Mouse (Mus musculus) frontal cortex, postnatal 14 days (tissue): ENCODE measurements around the gene Tmem30a.

Experiments
- DNase-seq, 2 experiments: peaks; one replicate each; pipeline ENCODE4 v3.0.0; 2022; ENCODE audit warnings: low spot score in 2 of 2

Gene Tmem30a

DNA sequence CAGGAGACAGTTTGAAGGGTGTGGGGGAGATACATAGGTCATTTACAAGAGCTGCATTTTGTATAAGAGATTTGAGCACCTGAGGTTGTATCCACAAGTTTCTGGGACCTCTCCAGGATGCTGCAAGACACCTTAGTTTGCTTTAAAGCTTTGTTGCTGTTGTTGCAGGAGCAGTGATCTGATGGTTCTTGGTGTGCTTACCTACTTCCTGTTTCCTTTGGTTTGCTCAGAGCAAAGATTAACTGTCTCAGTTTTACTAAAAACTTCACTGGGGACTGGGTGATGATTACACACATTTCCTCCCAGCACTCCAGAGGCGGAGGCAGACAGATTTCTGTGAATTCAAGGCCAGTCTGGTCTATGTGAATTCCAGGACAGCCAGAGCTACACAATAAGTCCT is 1.8 kb upstream of the Tmem30a start:
- DNase-seq = no peak

DNA sequence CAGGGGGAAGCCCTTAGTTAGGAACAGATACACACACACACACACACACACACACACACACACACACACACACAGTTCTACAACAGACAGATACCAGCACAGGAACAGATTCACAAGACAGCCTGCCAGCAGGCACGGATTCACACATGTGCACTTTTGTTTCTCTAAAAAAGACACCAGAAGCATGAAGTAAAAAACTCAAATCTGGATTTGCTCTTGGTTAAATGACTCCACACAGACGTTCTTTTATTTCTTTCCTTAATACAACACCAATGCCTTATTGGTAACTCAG is 7.6 kb downstream of the Tmem30a start:
- DNase-seq = no peak

GRCm38 (mm10) chr9:79784934-79785793 is 8.1 kb downstream of the Tmem30a start:
- DNase-seq = no peak

DNA sequence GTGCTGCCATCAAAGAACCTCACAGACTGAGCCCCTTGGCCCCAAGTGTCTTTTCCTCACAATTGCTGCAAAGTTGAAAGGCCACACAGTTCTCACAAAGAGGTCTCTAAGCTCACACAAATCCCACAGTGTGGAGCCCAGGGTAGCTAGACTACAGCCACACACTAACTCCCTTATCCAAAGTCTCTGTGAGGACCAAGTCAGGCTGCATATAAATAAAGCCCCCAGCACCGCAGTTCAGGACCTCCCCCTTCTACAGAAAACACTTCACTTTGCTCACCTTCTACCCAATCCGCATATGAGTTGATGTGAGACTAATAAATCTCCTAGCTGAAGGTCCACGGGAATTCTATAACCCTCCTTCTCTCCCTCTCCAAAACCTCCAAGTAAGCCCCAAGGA is 8.9 kb downstream of the Tmem30a start:
- DNase-seq = no peak

- DNase-seq = no peak
Observed at GRCm38 (mm10) chr9:79779354-79779753, 14.0 kb downstream of the Tmem30a start.

GRCm38 (mm10) chr9:79766991-79767545 is 26.2 kb downstream of the Tmem30a start:
- no peak for DNase-seq

- DNase-seq = no peak
Observed at GRCm38 (mm10) chr9:79765329-79765728, 28.0 kb downstream of the Tmem30a start.

DNA sequence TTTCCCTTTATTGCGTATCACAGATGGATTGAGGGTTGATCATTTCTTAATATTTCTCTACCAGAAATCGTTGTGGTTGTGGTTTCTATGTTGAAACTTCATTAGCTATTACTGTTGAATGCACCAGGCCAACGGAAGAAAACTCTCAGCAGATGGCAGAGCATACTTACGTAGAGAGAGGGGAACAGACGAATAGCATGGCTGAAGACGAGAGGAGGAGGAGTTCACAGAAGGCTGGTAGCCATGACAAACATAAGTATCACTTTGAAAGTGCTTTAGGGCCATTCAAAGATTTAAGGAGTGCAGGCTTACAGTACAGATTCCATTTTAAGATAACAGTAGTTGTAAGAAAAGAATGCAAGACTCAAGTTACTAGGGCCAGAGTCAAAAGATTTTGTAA is 30.8 kb downstream of the Tmem30a start:
- no peak for DNase-seq

DNA sequence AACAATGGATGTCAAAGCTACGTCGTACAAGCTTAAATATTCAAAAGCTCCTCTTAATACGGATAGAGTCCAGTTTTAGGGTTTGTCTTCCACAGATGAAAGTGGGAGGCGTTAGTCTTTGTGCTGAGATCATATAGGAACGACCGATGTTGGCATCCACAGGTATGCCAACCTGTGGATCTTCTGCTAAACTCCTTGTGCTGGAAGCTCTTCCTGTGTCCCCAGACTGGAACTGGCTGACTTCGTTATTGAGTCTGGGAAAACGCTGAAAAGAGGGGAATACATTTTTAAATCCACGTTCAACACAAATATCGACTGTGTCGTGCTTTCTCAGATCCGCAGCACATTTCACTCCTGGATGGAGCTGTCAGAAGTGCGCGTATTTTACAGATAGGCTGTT is 33.2 kb downstream of the Tmem30a start:
- peak in 1 of 2 experiments; percentile 13 for DNase-seq

DNA sequence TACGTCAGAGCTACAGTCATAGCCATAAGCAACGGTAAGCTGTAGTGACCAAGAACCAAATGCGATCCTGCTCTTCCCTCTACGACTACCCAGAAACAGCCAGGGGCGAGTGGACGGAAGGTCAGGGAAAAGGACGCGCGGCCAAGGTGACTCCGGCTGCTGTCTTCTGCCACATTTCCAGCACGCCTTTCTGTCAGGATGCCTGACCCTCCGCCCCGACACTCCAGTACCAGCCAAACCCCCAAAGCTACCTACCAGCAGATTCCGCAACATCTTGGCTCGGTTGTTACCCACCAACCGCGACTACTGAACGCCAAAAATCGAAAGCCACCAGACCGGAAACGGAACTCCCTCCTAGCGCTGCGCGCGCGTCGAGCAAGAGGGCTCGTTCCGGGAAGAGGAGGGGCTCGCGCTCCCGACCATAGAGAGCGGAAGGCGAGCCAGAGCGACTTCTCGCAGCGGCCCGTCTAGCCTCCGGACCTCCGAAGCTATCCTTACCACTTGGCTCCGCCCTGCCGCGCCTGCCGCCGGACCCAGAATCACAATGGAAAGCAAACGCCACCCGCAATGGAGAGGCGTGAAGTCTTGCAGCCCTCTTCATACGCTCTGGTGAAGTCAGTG is 33.8 kb downstream of the Tmem30a start, which contains the start of gene Cox7a2:
Gene Cox7a2, minus strand, starts transcription at position 494 of the 621 bp plus-strand sequence.
- peak; percentile 87 to 89 for DNase-seq

DNA sequence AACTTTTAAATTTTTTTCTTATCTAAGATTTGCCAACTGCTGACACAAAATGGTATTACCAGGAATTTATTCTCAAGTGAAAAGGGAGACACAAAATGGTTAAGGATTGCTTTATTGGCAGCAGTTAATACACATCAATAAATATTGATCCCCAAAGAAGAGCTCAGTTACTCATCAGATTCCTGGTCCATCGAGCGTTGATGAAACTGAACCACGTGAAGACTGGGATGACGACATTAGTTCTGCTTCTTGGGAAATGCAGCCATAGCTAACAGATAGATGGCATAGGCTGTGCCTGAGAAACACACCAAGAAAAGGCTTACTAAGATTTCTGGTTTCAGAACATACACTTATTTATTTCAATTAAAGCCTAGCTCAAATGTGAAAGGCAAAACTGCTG is 38.0 kb downstream of the Tmem30a start:
- no peak for DNase-seq

GRCm38 (mm10) chr9:79751846-79752245 is 41.5 kb downstream of the Tmem30a start:
- no peak for DNase-seq

GRCm38 (mm10) chr9:79750709-79751108 is 42.6 kb downstream of the Tmem30a start:
- DNase-seq = no peak

GRCm38 (mm10) chr9:79745036-79745435 is 48.3 kb downstream of the Tmem30a start:
- no peak for DNase-seq

DNA sequence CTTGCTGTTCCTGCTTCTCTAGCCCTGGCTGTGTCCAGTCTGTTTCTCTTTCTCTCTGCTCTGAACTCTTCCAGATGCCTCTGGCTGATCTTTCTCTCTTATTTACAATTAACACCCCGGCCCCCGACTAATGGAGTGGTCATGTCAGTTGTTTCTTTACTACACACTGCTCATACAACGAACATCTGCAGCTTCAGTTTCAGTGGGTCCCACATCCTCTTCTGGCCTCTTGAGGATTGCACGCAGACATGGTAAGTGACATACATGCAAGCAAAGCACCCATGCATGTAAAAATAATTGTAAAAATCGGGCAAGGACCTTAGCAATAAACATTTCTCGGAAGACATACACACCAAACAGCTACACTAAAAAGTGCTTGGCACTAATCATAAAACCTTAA is 57.7 kb downstream of the Tmem30a start:
- no peak for DNase-seq

DNA sequence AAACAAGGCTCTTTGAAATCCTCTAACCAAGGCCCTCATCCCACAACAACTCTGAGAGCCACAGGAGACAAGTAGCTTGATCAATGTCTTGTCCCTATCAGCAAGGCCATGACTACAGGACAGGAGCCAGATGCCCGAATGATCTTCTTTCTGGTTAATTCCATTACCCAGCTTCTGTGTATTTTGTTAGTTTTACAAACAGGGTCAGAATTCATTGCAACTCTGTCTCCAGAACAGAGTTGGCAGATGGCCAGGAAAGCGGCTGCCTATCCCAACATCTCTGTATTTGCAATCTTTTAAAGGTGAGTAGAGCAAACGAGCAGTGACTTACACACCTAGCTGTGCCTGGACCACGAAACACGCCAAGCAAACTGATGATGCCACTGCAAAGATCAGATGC is 63.0 kb downstream of the Tmem30a start:
- no peak for DNase-seq

DNA sequence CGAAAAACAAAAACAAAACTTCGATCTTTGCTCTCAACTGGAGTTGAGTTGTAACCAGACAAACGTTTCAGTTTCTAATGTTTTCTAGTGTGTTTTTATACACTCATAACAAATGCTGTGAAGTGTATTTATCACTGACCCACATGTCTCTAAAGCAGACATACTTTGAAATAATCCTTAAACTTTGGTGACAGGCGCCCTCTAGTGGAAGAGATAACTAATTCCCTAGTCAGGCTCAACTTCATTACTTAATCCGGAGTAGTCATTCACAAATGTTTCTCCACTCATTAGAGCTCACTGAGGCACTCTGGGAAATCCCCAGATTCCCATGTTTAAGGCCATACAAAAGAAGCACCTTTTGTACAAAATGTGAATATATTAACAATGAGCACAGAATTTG is 70.2 kb downstream of the Tmem30a start:
- DNase-seq = no peak

GRCm38 (mm10) chr9:79721056-79721455 is 72.3 kb downstream of the Tmem30a start:
- DNase-seq = peak in 1 of 2 experiments; percentile 46

GRCm38 (mm10) chr9:79720143-79720542 is 73.2 kb downstream of the Tmem30a start:
- no peak for DNase-seq

DNA sequence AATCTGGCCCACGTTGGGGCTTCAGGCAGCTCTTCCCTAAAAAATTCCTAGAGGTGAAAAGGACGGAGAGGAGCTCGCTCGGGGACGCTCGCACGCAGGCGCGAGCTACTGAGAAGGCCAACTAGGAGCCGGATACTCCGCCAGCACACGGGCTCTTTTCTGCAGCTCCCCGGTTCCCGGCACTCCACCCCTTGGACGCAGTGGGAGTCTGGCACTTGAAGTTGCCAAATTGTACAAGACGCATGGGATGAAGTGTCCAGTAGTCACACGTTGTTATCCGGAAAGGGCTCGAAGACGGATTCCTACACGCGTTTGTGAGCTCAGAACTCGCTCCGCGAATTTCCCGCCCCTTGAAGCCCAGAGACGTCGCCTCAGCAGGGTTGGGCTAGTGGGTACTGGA is 73.9 kb downstream of the Tmem30a start:
- no peak for DNase-seq
